In genomic region chr10:94171440-94172130, GRCm38 (mm10) we compare ENCODE assay signal across 12 mouse cellular contexts. TPM values are rescaled to one million over a fixed set of nuclear protein-coding genes. Genes with fewer than 3 reads are reported as not detected.
DNase-seq lines count a peak whose midpoint lies in the region; ATAC-seq and TF ChIP-seq lines count a peak whose summit lies in the region.
"Had no signal": no experiment of that assay in that cellular context is flagged by ENCODE, and none has a peak within 500 bp of the region (broad histone marks: within the 10 kb centered on the region; RNA-seq: fewer than 3 reads in every experiment).

No protein-coding gene starts in this region.

- WGBS in heart, embryonic 10.5 days = 63% methylated on average over 12 of the region's 12 CpGs
- WGBS in neural tube, embryonic 13.5 days = 52% methylated on average over 12 of the region's 12 CpGs

- H3K9ac ChIP-seq in neural tube, embryonic 13.5 days = no peak overlapping the region

- peaks cover 3% of the 10 kb centered on the region; the same call in 1 of the 2 replicates for H3K9me3 ChIP-seq in heart, embryonic 10.5 days
- H3K9me3 ChIP-seq in neural tube, embryonic 13.5 days = peaks cover 4% of the 10 kb centered on the region; the same call in 1 of the 2 replicates

- no peaks in the 10 kb centered on the region for H3K4me1 ChIP-seq in heart, embryonic 10.5 days
- H3K4me1 ChIP-seq in neural tube, embryonic 13.5 days (replicated peaks) = peaks cover 33% of the 10 kb centered on the region

- no peak for TF ChIP-seq CTCF in layer of hippocampus, adult 2 months (conservative IDR thresholded peaks at IDR 0.05)

- DNase-seq in heart, embryonic 10.5 days (ENCODE audit: low spot score) = no peak
- DNase-seq in heart, postnatal 36 days = no peak
- DNase-seq in neural tube, embryonic 10.5 days (ENCODE audit: extremely low spot score, low spot score) = no peak
- DNase-seq in kidney, adult 9 months = peak; percentile 42
- DNase-seq in yolk sac, embryonic 10.5 days (ENCODE audit: low spot score) = peak; percentile 54
- DNase-seq in layer of hippocampus, adult 2 months (ENCODE audit: low spot score in 2 of 2) = no peak
- no peak for DNase-seq in thymus, postnatal 10 days (ENCODE audit: low spot score in 2 of 2)
- DNase-seq: adrenal gland, postnatal 25 days; layer of hippocampus, postnatal 36 days; right cerebral cortex, postnatal 14 days had no signal

- 0 out of 2 replicates have a peak overlapping the region, but pooled peaks have one; percentile 22 for H3K27ac ChIP-seq in heart, embryonic 10.5 days
- peak overlapping the region; percentile 42 for H3K27ac ChIP-seq in neural tube, embryonic 13.5 days (replicated peaks)
- no peak overlapping the region for H3K27ac ChIP-seq in layer of hippocampus, adult 2 months

- no peaks in the 10 kb centered on the region for H3K27me3 ChIP-seq in heart, embryonic 10.5 days (ENCODE audit: insufficient read depth, poor library complexity, severe bottlenecking)
- H3K27me3 ChIP-seq in neural tube, embryonic 13.5 days = no peaks in the 10 kb centered on the region
- H3K27me3 ChIP-seq: CH12.LX had no signal

- H3K4me2 ChIP-seq in neural tube, embryonic 13.5 days = no peak overlapping the region

- H3K36me3 ChIP-seq in heart, embryonic 10.5 days = peaks cover 84% of the 10 kb centered on the region
- peaks cover 86% of the 10 kb centered on the region for H3K36me3 ChIP-seq in neural tube, embryonic 13.5 days

- ATAC-seq in neural tube, embryonic 13.5 days (ENCODE audit: low read depth) = no peak

- no peak overlapping the region for H3K4me3 ChIP-seq in heart, embryonic 10.5 days
- H3K4me3 ChIP-seq in neural tube, embryonic 13.5 days = no peak overlapping the region
- H3K4me3 ChIP-seq in layer of hippocampus, adult 2 months = no peak overlapping the region

- intact Hi-C loops in heart, postnatal 36 days (cut with DNase I) = no loop called here

RNA-seq across cellular contexts. Expression of gene Nr2c1, which starts 23.8 kb away (rescaled TPM):
- polyA plus RNA-seq in heart, embryonic 10.5 days (2016; fragmentation: Nextera tagmentation; extraction: Ambion mirVana) = 8.8 and 9.3 TPM in 2 replicates
- 1 to 10 TPM; 7.7 to 7.9 TPM for total RNA-seq in heart, postnatal 36 days (2021)
- 8.3 and 9.7 TPM in 2 replicates for polyA plus RNA-seq in neural tube, embryonic 13.5 days (2015; fragmentation: Nextera tagmentation; extraction: Ambion mirVana)
- 10 to 100 TPM in 1 of 2 experiments, 1 to 10 TPM in 1; 8.9 to 10.1 TPM for total RNA-seq in layer of hippocampus, adult 2 months (2021)

RNA-seq across cellular contexts. Expression of gene Ndufa12, which starts 26.9 kb away (rescaled TPM):
- polyA plus RNA-seq in heart, embryonic 10.5 days (2016; fragmentation: Nextera tagmentation; extraction: Ambion mirVana) = 612 and 687 TPM in 2 replicates
- total RNA-seq in heart, postnatal 36 days (2021) = 100 to 1,000 TPM; 810 to 834 TPM
- polyA plus RNA-seq in neural tube, embryonic 13.5 days (2015; fragmentation: Nextera tagmentation; extraction: Ambion mirVana) = 388 and 433 TPM in 2 replicates
- total RNA-seq in layer of hippocampus, adult 2 months (2021) = 100 to 1,000 TPM; 249 to 253 TPM

Comparison
In these comparisons a context has a peak if more than half of its experiments do, and no peak if none do; other contexts are left out.
1. DNase-seq: peak in kidney, adult 9 months (single experiment) and yolk sac, embryonic 10.5 days (single experiment); none in heart, embryonic 10.5 days (single experiment), heart, postnatal 36 days (0 of 2), neural tube, embryonic 10.5 days (single experiment), layer of hippocampus, adult 2 months (0 of 2) and thymus, postnatal 10 days (0 of 2).